Mouse (Mus musculus) macrophage (primary cell): ENCODE results near the gene Prex1. TPM values are rescaled to one million over a fixed set of nuclear protein-coding genes. Genes with fewer than 3 reads are reported as not detected.
"Not testable (repeated sequence)": the region's sequence is repeated elsewhere in the genome, so short reads cannot be mapped to it uniquely, and the experiment has no call there.

Experiments used
- H3K27ac ChIP-seq: fragments of 350-480 bp; formaldehyde crosslinking; 2 replicates; pipeline ENCODE4 v1.9.0; 2021
- H3K36me3 ChIP-seq: fragments of 350-480 bp; formaldehyde crosslinking; 2 replicates; pipeline ENCODE4 v1.9.0; 2021; ENCODE audit errors: inconsistent target
- H3K4me3 ChIP-seq: fragments of 350-480 bp; formaldehyde crosslinking; 2 replicates; pipeline ENCODE4 v1.9.0; 2021; ENCODE audit errors: inconsistent target
- H3K79me2 ChIP-seq: fragments of 350-480 bp; formaldehyde crosslinking; 2 replicates; pipeline ENCODE4 v1.9.0; 2021; ENCODE audit errors: inconsistent target
- WGBS: methylation state at CpG from one replicate; pipeline ENCODE4 v1.1.7; 2026; ENCODE audit warnings: inconsistent platforms; ENCODE audit not compliant: missing documents; 5-methylcytosine and 5-hydroxymethylcytosine counted together
- polyA plus RNA-seq: library from polyadenylated mRNA; stranded (reverse); fragments of 250-400 nt; gene quantifications from 3 replicates; pipeline ENCODE4 v1.2.4, GENCODE M21; 2018; ENCODE audit warnings: inconsistent platforms

Prex1 gene
- polyA plus RNA-seq, 1 experiment from 2014 or later: 51.9 TPM

- 91% methylated on average over 9 of the region's 9 CpGs for whole genome bisulfite sequencing
- Histone ChIP-seq H3K4me3 (no peak overlapping the region), H3K36me3 (no peaks in the 10 kb centered on the region), H3K27ac (no peak overlapping the region), H3K79me2 (no peaks in the 10 kb centered on the region)
These were observed 187.4 kb downstream of the Prex1 start for GRCm38 (mm10) chr2:166526204-166526603.

- 94% methylated on average over 10 of the region's 10 CpGs for WGBS
- Histone ChIP-seq H3K79me2 (no peaks in the 10 kb centered on the region), H3K36me3 (no peaks in the 10 kb centered on the region), H3K27ac (no peak overlapping the region), H3K4me3 (no peak overlapping the region)
These were observed 190.3 kb downstream of the Prex1 start for GRCm38 (mm10) chr2:166523156-166523890.

GRCm38 (mm10) chr2:166522612-166523120 lies 191.0 kb downstream of the Prex1 start:
- Histone ChIP-seq H3K79me2 (no peaks in the 10 kb centered on the region), H3K27ac (no peak overlapping the region), H3K4me3 (no peak overlapping the region), H3K36me3 (no peaks in the 10 kb centered on the region)
- WGBS: 72% methylated on average over 15 of the region's 15 CpGs

- Histone ChIP-seq H3K79me2 (no peaks in the 10 kb centered on the region), H3K36me3 (no peaks in the 10 kb centered on the region), H3K27ac (no peak overlapping the region), H3K4me3 (no peak overlapping the region)
- WGBS: 61% methylated on average over 15 of the region's 16 CpGs
These were observed 191.6 kb downstream of the Prex1 start for GRCm38 (mm10) chr2:166521878-166522611.

- Histone ChIP-seq H3K36me3 (no peaks in the 10 kb centered on the region), H3K79me2 (no peaks in the 10 kb centered on the region), H3K27ac (no peak overlapping the region), H3K4me3 (no peak overlapping the region)
- 89% methylated on average over 4 of the region's 5 CpGs for WGBS
These were observed 192.2 kb downstream of the Prex1 start for GRCm38 (mm10) chr2:166521461-166521860.

- Histone ChIP-seq H3K36me3 (no peaks in the 10 kb centered on the region), H3K4me3 (no peak overlapping the region), H3K27ac (no peak overlapping the region), H3K79me2 (no peaks in the 10 kb centered on the region)
- 94% methylated on average over 11 of the region's 12 CpGs for WGBS
These were observed 193.1 kb downstream of the Prex1 start for GRCm38 (mm10) chr2:166520536-166520935.

GRCm38 (mm10) chr2:166517392-166518174 lies 196.0 kb downstream of the Prex1 start:
- H3K36me3 ChIP-seq, H3K27ac ChIP-seq, H3K4me3 ChIP-seq, H3K79me2 ChIP-seq: not testable (repeated sequence)
- WGBS: 63% methylated on average over 4 of the region's 17 CpGs

- 68% methylated on average over 5 of the region's 6 CpGs for WGBS
These were observed 196.7 kb downstream of the Prex1 start for GRCm38 (mm10) chr2:166516818-166517353.

More at GRCm38 (mm10) chr2:166516818-166517353, 196.7 kb downstream of the Prex1 start:
- Histone ChIP-seq H3K36me3 (no peaks in the 10 kb centered on the region), H3K79me2 (no peaks in the 10 kb centered on the region), H3K27ac (peak overlapping the region; percentile 32; the same call in 1 of the 2 replicates), H3K4me3 (no peak overlapping the region)

Other genes starting within 250 kb of the Prex1 start
- 0.82 to 1.9 TPM (median 1.2 TPM) in 3 replicates for gene Trp53rkb, start 78.7 kb upstream of the Prex1 start, polyA plus RNA-seq
- gene Arfgef2, start 91.8 kb upstream of the Prex1 start, polyA plus RNA-seq: 27.8 to 30.3 TPM (median 28.9 TPM) in 3 replicates
- 27.7 to 58.5 TPM (median 38.8 TPM) in 3 replicates for gene Cse1l, start 192.2 kb upstream of the Prex1 start, polyA plus RNA-seq